Mouse (Mus musculus) bone marrow macrophage, adult 2 months (primary cell): ENCODE results near the gene Rpl37.

ENCODE experiments used
- CTCF ChIP-seq: IDR thresholded peaks from 2 replicates; pipeline ENCODE4 v1.5.1; 2012; ENCODE audit warnings: low read depth, mild to moderate bottlenecking, low read length, moderate library complexity
- POLR2A ChIP-seq: IDR thresholded peaks from 2 replicates; pipeline ENCODE4 v1.6.1; 2012; ENCODE audit warnings: mild to moderate bottlenecking, low read depth, low read length, borderline replicate concordance

DNA sequence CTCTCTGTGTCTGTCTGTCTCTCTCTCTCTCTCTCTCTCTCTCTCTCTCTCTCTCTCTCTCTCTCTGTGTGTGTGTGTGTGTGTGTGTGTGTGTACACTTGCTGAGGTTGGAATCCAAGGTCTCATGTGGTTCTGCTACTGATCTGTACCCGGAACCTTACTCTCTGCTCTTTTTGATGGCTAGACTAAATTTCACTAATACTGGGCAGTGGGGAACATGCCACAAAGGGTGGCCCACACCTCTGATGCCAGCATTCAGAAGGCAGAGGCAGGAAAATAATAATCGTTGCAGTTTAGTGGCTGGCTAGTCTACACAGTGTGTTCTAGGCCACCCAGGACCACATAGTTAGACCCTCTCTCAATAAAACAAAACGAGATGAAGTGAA, 7.8 kb upstream of the Rpl37 start:
- TF ChIP-seq CTCF (no peak), POLR2A (no peak)
